Mouse (Mus musculus): ENCODE data around the gene Gm2a. TPM values are rescaled to one million over a fixed set of nuclear protein-coding genes. Genes with fewer than 3 reads are reported as not detected.

Gene Gm2a
- total and polyA plus RNA-seq, 3 experiments, result 0.19 to 0.52 TPM; not detected in 1

GRCm38 (mm10) chr11:55109521-55110300 lies 11.8 kb downstream of the Gm2a start:
- Histone ChIP-seq H3K36me3 (ENCODE audit: control insufficient read depth in 1 of 2, insufficient read depth in 2 of 2, low read length in 2 of 2) (peaks cover 0 to 9% of the 10 kb centered on the region in 2 experiments; a peak in 2 of 4 replicates), H3K9me3 (replicated peaks; ENCODE audit: insufficient read depth, low read length) (no peaks in the 10 kb centered on the region), H3K27ac (ENCODE audit: control insufficient read depth, low read depth, low read length) (no peak overlapping the region), H3K79me2 (ENCODE audit: control insufficient read depth, insufficient read depth, low read length, poor library complexity) (no peaks in the 10 kb centered on the region; the same call in 1 of the 2 replicates), H3K27me3 (ENCODE audit: control insufficient read depth in 1 of 2, insufficient read depth in 2 of 2, low read length in 2 of 2) (no peaks in the 10 kb centered on the region), H3K9ac (ENCODE audit: control insufficient read depth, low read depth, low read length, poor library complexity, severe bottlenecking) (no peak overlapping the region), H3K4me3 (ENCODE audit: control insufficient read depth in 1 of 2, insufficient read depth in 1 of 2, low read depth in 2 of 2, low read length in 2 of 2) (no peak overlapping the region), H3K4me1 (ENCODE audit: control insufficient read depth in 1 of 2, insufficient read depth in 2 of 2, low read length in 2 of 2) (peaks cover 10 to 24% of the 10 kb centered on the region in 2 experiments)
- DNase-seq (ENCODE audit: low read depth, low spot score), result no peak
- TF ChIP-seq NRF1 (IDR thresholded peaks at IDR 0.05; ENCODE audit: insufficient read depth, low read depth, low read length, poor library complexity, severe bottlenecking) (no peak), GATA1 (IDR thresholded peaks at IDR 0.05; ENCODE audit: low read depth, low read length) (no peak), E2F4 (IDR thresholded peaks at IDR 0.05; ENCODE audit: borderline replicate concordance, low read depth, low read length) (no peak), USF2 (IDR thresholded peaks at IDR 0.05; ENCODE audit: borderline replicate concordance in 1 of 2, insufficient read depth in 1 of 2, low read depth in 1 of 2, low read length in 2 of 2) (no peak), MAX (IDR thresholded peaks at IDR 0.05; ENCODE audit: low read length) (no peak), POLR2AphosphoS5 (IDR thresholded peaks at IDR 0.05; ENCODE audit: borderline replicate concordance, low read depth, low read length) (no peak), MEF2A (IDR thresholded peaks at IDR 0.05; ENCODE audit: extremely low read depth, insufficient replicate concordance, low read depth, low read length, poor library complexity, severe bottlenecking) (no peak), NELFE (IDR thresholded peaks at IDR 0.05; ENCODE audit: low read depth, low read length) (no peak), SMC3 (IDR thresholded peaks at IDR 0.05; ENCODE audit: low read depth, low read length) (no peak), UBTF (IDR thresholded peaks at IDR 0.05; ENCODE audit: borderline replicate concordance, insufficient read depth, low read depth, low read length) (no peak), RAD21 (IDR thresholded peaks at IDR 0.05; ENCODE audit: low read depth, low read length) (no peak), POLR2A (IDR thresholded peaks at IDR 0.05; ENCODE audit: control insufficient read depth in 1 of 2, insufficient read depth in 1 of 2, low read depth in 1 of 2, low read length in 2 of 2, poor library complexity in 1 of 2) (no peak), EP300 (IDR thresholded peaks at IDR 0.05; ENCODE audit: low read depth in 1 of 2, low read length in 2 of 2) (no peak), ZMIZ1 (IDR thresholded peaks at IDR 0.05; ENCODE audit: low read depth, low read length) (no peak), MAZ (IDR thresholded peaks at IDR 0.05; ENCODE audit: low read depth, low read length) (no peak), MXI1 (IDR thresholded peaks at IDR 0.05; ENCODE audit: low read depth, low read length) (no peak), ZNF384 (IDR thresholded peaks at IDR 0.05; ENCODE audit: low read depth, low read length) (no peak)

- Histone ChIP-seq H3K27ac (ENCODE audit: control insufficient read depth, low read depth, low read length) (no peak overlapping the region), H3K36me3 (ENCODE audit: control insufficient read depth in 1 of 2, insufficient read depth in 2 of 2, low read length in 2 of 2) (peaks cover 0 to 9% of the 10 kb centered on the region in 2 experiments; a peak in 2 of 4 replicates), H3K4me3 (ENCODE audit: control insufficient read depth in 1 of 2, insufficient read depth in 1 of 2, low read depth in 2 of 2, low read length in 2 of 2) (no peak overlapping the region), H3K9me3 (replicated peaks; ENCODE audit: insufficient read depth, low read length) (no peaks in the 10 kb centered on the region), H3K4me1 (ENCODE audit: control insufficient read depth in 1 of 2, insufficient read depth in 2 of 2, low read length in 2 of 2) (peaks cover 10 to 24% of the 10 kb centered on the region in 2 experiments), H3K79me2 (ENCODE audit: control insufficient read depth, insufficient read depth, low read length, poor library complexity) (no peaks in the 10 kb centered on the region; the same call in 1 of the 2 replicates), H3K27me3 (ENCODE audit: control insufficient read depth in 1 of 2, insufficient read depth in 2 of 2, low read length in 2 of 2) (no peaks in the 10 kb centered on the region), H3K9ac (ENCODE audit: control insufficient read depth, low read depth, low read length, poor library complexity, severe bottlenecking) (no peak overlapping the region)
- no peak for DNase-seq (ENCODE audit: low read depth, low spot score)
- no peak for TF ChIP-seq EP300 (IDR thresholded peaks at IDR 0.05; ENCODE audit: low read depth in 1 of 2, low read length in 2 of 2)
- TF ChIP-seq MYB (IDR thresholded peaks at IDR 0.05; ENCODE audit: low read depth, low read length), result no peak
- no peak for TF ChIP-seq CHD1 (IDR thresholded peaks at IDR 0.05; ENCODE audit: low read depth, low read length)
- TF ChIP-seq POLR2AphosphoS2 (IDR thresholded peaks at IDR 0.05; ENCODE audit: low read length), result no peak
- no peak for TF ChIP-seq UBTF (IDR thresholded peaks at IDR 0.05; ENCODE audit: borderline replicate concordance, insufficient read depth, low read depth, low read length)
- TF ChIP-seq ZKSCAN1 (IDR thresholded peaks at IDR 0.05; ENCODE audit: low read depth, low read length), result no peak
- no peak for TF ChIP-seq MEF2A (IDR thresholded peaks at IDR 0.05; ENCODE audit: extremely low read depth, insufficient replicate concordance, low read depth, low read length, poor library complexity, severe bottlenecking)
- no peak for TF ChIP-seq ELF1 (IDR thresholded peaks at IDR 0.05; ENCODE audit: low read depth, low read length)
- no peak for TF ChIP-seq BHLHE40 (IDR thresholded peaks at IDR 0.05; ENCODE audit: borderline replicate concordance, low read depth, low read length)
- TF ChIP-seq POLR2AphosphoS5 (IDR thresholded peaks at IDR 0.05; ENCODE audit: borderline replicate concordance, low read depth, low read length), result no peak
- TF ChIP-seq HCFC1 (IDR thresholded peaks at IDR 0.05; ENCODE audit: low read depth, low read length), result no peak
- no peak for TF ChIP-seq MXI1 (IDR thresholded peaks at IDR 0.05; ENCODE audit: low read depth, low read length)
- TF ChIP-seq GABPA (IDR thresholded peaks at IDR 0.05; ENCODE audit: low read depth, low read length), result no peak
- TF ChIP-seq ZNF384 (IDR thresholded peaks at IDR 0.05; ENCODE audit: low read depth, low read length), result no peak
- no peak for TF ChIP-seq RAD21 (IDR thresholded peaks at IDR 0.05; ENCODE audit: low read depth, low read length)
- no peak for TF ChIP-seq TAL1 (IDR thresholded peaks at IDR 0.05; ENCODE audit: low read length)
- no peak for TF ChIP-seq JUND (IDR thresholded peaks at IDR 0.05; ENCODE audit: low read depth, low read length)
These were observed 12.8 kb downstream of the Gm2a start for GRCm38 (mm10) chr11:55110566-55111169.
